Mouse (Mus musculus) heart, adult 2 months (tissue): ENCODE measurements at regions not wholly inside any gene's neighbourhood (a gene's known extent, or its start where the extent isn't known, plus 50 kb on each side); places are given as distances from the start of the nearest gene placed in this dataset.

Experiments used
- CTCF ChIP-seq: fragments of 200-600 bp; IDR thresholded peaks from 2 replicates; pipeline ENCODE4 v1.8.1; 2022; ENCODE audit warnings: antibody characterized with exemption, mild to moderate bottlenecking, moderate library complexity
- EP300 ChIP-seq: fragments of 200-500 bp; IDR thresholded peaks from 2 replicates; pipeline ENCODE4 v1.6.1; 2011; ENCODE audit warnings: low read depth, low read length, control low read depth; ENCODE audit not compliant: insufficient read depth
- POLR2A ChIP-seq: fragments of 200-500 bp; IDR thresholded peaks from 2 replicates; pipeline ENCODE4 v1.6.1; 2011; ENCODE audit warnings: mild to moderate bottlenecking, low read depth, low read length, control low read depth; ENCODE audit not compliant: insufficient read depth

GRCm38 (mm10) chr10:44846765-44847164 is 220.2 kb upstream of the Prep start:
- TF ChIP-seq POLR2A, result no peak
- no peak for TF ChIP-seq CTCF
- TF ChIP-seq EP300, result no peak
